Mouse (Mus musculus): ENCODE results near the gene Rnf181. TPM values are rescaled to one million over a fixed set of nuclear protein-coding genes. Genes with fewer than 3 reads are reported as not detected.

Gene Rnf181
- total RNA-seq, 2 experiments from 2014 or later, result 35.9 to 36.6 TPM

DNA sequence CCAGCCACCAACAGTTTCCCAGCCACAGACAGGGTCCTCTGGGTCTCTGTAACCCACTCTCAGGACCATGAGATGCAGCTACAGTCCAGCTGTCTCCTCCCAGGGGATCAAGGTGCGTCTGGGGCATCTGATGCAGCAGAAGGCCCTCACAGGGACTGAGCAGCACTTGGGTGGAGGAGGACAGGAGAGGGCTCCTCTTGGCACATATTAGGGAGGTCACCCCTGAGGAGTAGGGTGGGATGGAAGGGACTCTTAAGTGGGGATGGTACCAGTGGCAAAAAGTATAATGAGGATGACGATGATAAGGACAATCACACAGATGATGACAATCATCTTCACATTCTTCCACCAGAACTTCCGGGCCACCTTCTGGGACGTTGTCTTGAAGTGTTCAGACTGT lies 18.5 kb upstream of the Rnf181 start:
- DNase-seq, result no peak

DNA sequence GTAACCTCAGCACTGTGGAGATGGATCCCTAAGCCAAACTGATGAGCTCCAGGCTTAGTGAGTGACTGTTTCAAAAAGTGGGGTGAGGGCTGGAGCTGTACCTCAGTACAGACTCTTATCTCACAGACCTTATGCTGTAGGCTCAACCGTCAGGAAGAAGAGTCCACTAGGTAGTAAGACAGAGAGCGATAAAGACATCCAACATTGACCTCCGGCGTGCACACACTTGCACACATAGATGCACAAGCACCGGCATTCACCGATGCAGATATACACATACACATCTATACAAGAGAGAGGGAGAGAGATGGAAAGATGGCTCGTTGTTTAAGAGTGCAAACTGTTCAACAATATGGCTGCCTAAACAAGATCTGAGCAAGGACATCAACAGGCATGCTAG lies 17.2 kb upstream of the Rnf181 start:
- no peak for DNase-seq

DNA sequence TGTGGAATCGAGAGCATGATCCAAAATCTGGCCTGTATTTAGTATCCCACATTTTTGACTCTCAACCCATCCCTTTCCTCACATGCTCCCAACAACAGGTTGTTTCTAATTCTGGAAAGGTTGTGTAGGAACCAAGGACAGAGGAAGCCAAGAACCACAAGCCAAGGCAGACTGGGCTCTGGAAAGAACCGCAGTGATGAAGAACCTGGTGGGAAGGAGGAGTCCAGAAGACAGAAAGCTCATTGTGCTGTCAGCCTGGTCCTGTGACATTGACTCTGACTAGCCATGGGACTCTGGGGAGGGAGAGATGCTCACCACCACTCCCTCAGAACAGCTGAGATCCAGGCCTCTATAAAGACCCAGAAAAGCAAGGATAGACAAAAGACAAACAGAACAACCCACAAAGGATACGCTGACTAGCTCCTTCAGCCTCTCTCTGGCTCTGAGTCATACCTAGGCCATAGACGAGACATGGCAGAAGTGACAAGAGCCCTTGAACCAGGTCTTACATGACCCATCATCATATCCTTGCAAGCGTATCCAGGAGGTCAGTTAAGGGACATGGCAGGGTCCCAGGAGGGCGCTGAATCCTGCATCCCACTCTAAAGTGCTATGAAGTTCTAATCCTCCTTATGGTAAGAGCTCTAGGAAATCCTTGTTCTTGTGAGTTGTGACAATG lies 16.5 kb upstream of the Rnf181 start:
- no peak for DNase-seq

DNA sequence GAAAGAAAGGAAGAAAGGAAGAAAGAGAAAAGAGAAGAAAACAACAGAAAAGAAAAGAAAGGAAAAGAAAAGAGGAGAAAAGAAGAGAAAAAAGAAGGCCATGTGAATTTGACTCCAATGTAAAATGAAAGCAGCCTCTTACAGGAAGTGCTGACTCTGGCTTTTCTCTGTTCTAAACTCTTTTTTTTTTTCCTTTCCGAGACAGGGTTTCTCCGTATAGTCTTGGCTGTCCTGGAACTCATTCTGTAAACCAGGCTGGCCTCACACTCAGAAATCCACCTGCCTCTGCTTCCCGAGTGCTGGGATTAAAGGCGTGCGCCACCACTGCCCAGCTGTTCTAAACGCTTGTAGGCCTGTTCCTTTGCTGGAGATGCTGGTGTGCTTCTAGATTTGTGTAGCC lies 15.7 kb upstream of the Rnf181 start:
- DNase-seq, result no peak

DNA sequence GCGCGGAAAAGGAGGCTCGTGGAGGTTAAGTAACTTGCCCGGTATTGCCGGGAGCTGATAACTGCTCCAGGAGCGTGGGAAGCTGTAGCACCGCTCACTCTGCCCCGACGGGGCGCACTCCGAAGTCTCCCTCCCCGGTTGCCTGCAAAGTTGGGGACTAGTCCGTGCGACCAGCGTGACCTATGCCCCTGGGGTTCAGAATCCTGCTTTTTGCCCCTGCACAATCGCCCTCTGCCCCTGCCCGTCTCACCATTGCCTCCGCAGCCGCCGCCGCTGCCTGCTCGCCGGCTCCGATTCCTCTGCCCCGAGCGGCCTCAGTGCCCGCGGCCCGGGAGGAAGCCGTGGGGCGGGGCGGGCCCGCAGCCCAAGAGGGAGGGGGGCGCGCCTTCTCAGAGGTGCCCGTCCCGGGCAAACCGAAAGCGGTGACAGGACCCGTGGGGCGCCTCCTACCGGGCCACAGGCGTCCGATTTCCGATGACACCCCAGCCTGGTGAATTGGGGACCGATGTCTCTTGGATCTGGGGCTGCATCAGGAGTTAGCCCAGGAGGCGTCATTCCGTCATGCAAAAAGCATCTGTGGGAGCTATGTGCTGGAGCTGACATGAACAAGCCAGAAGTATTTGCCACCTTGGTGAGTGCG lies 13.5 kb upstream of the Rnf181 start, which contains the start of gene Vamp5:
Gene Vamp5, minus strand, starts transcription at position 338 of the 640 bp plus-strand sequence.
- peak; percentile 84 for DNase-seq

- no peak for DNase-seq
Measured at GRCm38 (mm10) chr6:72379377-72380130, 12.8 kb upstream of the Rnf181 start.

GRCm38 (mm10) chr6:72378510-72379234 lies 11.9 kb upstream of the Rnf181 start:
- DNase-seq, result no peak

DNA sequence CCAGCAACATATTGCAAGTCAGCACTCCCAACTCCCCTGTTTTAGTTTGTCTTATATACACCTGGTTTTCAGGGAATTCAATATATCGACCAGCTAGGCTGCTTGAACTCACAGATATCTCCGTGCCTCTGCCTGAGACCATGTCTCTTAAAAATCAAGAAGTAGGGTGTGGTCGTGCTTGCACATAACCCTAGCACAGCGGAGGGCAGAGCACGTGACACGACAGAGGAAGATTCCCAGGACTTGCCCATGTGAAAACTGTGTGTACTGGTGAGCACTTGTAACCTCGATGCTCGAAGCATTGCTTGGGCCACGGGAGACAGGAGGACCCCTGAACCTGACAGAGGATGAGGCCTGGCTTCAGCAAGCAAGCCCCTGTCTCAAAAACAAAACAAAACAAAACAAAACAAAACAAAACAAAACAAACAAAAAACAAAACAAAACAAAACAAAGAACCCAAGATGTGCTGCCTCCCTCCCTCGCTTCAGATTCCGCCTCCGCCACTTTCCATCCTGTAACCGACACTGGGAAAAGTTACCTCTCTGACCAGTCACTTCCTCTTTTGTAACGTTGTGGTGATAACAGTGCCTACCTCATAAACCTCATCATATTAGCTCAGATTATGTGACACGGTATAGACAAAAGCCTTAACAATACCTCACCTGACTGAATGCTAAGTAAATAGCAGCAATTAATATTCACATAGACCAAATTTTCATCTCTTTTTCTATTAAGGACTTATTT lies 8.2 kb upstream of the Rnf181 start:
- DNase-seq, result no peak

GRCm38 (mm10) chr6:72374206-72374605 lies 7.5 kb upstream of the Rnf181 start:
- no peak for DNase-seq

- DNase-seq, result no peak
Measured at GRCm38 (mm10) chr6:72373184-72373583, 6.4 kb upstream of the Rnf181 start.

DNA sequence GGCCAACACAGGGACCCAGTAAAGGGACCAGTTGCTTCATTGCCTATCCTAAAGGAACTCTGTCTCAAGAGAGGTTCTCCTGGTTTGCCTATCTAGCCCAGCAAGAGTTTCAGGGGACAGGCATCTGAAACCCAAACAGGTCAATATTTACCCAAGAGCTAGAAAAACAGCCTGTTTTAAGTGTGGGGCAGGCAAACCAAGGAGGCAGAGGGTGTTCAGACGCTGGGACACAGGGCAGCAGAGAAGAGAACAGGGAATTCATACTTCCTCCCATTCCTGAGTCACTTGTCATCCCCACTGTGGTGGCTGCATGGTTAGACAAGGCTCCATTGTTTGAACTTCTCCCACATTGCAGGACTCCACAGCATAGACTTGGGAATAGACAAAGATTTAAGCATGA lies 4.8 kb upstream of the Rnf181 start:
- no peak for DNase-seq

- DNase-seq, result no peak
Measured at GRCm38 (mm10) chr6:72371147-72371546, 4.4 kb upstream of the Rnf181 start.

DNA sequence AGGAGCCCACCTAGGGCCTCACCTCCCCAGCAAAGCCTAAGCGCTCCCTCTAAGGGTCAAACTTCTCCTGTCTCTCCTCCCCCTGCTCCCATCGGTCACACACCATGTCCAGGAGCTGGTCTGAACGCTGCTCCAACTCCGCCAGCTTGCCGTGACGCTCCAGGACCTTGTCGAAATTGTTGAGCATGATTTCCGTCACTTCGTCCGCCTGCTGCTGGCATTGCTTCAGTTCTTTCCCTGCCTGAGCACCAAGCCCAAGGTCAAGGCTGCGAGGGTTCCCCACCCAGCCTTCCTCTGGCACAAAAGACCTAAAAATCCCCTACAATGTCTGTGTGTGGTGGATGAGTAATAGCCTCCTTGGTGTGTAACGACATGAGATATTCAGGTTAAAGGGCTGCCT lies 3.3 kb upstream of the Rnf181 start:
- no peak for DNase-seq

GRCm38 (mm10) chr6:72369557-72369956 lies 2.8 kb upstream of the Rnf181 start:
- no peak for DNase-seq

DNA sequence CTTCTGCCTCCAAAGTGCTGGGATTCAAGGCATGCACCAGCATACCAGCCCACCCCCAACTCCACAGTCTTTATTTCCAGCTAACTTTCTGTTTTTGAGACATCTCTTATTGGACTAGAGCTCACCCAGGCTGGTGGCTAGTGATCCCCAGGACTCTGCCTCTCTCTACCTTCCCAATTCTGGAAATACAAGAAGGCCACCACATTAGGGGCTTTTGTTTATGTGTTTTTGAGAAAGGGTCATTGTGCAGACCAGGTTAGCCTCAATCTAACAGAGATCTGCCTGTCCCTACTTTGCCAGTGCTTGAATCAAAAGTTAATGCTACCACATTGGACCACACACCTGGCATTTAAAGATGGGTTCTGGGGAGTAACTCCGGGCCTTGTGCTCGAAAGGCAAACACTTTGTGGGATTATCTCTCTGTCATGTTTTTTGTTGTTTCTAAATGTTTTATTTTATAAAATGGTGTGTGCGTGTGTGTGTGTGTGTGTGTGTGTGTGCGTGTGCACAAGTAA lies 761 bp upstream of the Rnf181 start:
- DNase-seq, result no peak

DNA sequence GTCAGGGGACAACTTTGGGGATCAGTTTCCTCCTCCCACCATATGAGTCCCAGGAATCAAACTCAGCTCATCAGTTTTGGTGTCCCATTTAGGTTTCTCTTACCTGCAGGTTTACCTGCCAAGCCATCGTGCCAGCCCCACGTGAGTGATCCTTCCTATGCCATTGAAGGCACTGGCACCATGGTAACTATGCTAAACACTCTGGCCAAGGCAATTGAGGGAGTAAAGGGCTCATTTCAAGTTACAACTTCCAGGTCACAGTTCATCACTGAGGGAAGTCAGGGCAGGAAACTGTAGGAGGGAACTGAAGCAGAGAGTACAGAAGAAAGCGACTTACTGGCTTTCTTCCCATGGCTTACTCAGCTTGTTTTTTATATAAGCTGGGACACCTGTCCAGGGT lies 452 bp downstream of the Rnf181 start:
- no peak for DNase-seq

- no peak for DNase-seq
Measured at GRCm38 (mm10) chr6:72364985-72365384, 1.8 kb downstream of the Rnf181 start.

- DNase-seq, result no peak
Measured at GRCm38 (mm10) chr6:72364009-72364408, 2.7 kb downstream of the Rnf181 start.

- DNase-seq, result peak; percentile 85
Measured at GRCm38 (mm10) chr6:72362132-72363028, 4.4 kb downstream of the Rnf181 start.

DNA sequence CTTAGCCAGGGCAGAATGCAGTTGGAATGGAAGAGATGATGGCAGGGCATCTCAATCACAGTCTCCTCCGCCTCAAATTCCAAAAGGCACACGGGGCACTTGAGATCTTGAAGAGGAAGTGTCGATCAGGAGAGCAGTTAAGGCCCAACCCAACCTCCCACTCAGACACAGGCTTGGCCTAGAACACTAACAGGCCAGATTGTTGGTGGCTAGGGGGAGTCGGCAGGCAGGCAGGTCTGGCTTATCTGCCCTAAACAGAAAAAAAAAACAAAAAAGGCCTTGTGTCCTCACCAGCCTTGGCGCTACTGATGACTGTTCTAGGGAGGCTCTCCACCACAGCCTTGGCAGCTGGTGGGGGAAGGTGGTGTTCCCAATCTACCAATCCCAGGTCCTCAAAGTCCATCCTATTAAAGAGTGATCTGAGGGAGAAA lies 5.6 kb downstream of the Rnf181 start:
- DNase-seq, result no peak

DNA sequence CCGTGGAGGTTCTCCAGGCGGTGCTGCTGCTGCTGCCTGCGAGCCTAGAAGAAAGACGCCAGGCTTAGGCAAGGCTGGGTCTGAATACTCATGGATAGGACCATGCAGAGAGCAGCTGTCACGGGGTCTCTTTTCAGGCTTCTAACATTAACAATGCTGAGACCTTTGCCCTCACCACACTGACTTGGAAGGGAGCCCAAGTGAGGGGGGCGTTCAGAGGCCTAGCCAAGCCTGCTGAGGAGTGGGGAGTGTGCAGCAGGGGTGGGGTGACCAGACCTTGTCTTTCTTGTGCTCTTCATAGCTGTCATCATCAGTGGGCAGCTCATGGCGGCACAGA lies 6.2 kb downstream of the Rnf181 start:
- no peak for DNase-seq

Measured in gastrocnemius, postnatal 10 days (tissue).